Mouse (Mus musculus) CH12.LX (cell line): ENCODE measurements at regions not wholly inside any gene's neighbourhood (a gene's known extent, or its start where the extent isn't known, plus 50 kb on each side); places are given as distances from the start of the nearest gene placed in this dataset.

ENCODE experiments used
- CTCF ChIP-seq, 2 experiments: IDR thresholded peaks in 1 of 2; conservative IDR thresholded peaks in 1 of 2; 2 replicates each; pipeline ENCODE4 v1.5.1; 2011 to 2012; ENCODE audit warnings: low read depth in 2 of 2, low read length in 2 of 2, improper control_type of control experiment in 1 of 2, inconsistent platforms in 1 of 2, mild to moderate bottlenecking in 1 of 2, moderate library complexity in 1 of 2
- E2F4 ChIP-seq: IDR thresholded peaks from 2 replicates; pipeline ENCODE4 v1.6.1; 2011; ENCODE audit warnings: low read depth, low read length, improper control_type of control experiment; ENCODE audit not compliant: insufficient replicate concordance
- POLR2A ChIP-seq: IDR thresholded peaks from 2 replicates; pipeline ENCODE4 v1.6.1; 2011; ENCODE audit warnings: low read depth, mild to moderate bottlenecking, improper control_type of control experiment, low read length
- SMC3 ChIP-seq: IDR thresholded peaks from 2 replicates; pipeline ENCODE4 v1.6.1; 2011; ENCODE audit warnings: low read depth, low read length, improper control_type of control experiment
- ZMIZ1 ChIP-seq: IDR thresholded peaks from 2 replicates; pipeline ENCODE4 v1.6.1; 2012; ENCODE audit warnings: low read depth, mild to moderate bottlenecking, inconsistent platforms, low read length, improper control_type of control experiment

DNA sequence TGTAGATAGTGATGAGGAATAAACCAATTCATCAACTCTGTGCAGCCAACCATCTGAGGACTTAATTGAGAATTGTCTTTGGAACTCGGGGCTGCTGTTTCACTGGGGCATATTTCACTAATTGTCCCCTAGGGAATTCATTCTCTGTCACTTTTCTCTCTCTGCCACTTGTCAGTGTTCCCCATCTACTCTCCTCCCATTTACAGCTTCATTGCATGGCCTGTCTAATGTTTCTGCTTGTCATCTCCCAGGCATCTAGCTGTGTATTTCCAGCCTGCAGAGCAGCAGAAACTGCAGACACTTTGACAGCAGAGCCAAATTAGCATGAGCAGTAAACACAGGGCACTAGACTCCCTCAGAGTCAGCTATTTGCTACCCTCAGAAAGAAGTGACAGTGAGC is 1105.2 kb downstream of the Ntrk3 start:
- no peak for TF ChIP-seq POLR2A
- no peak for TF ChIP-seq CTCF (conservative IDR thresholded peaks at IDR 0.05 in 1 of 2, IDR thresholded peaks at IDR 0.05 in 1 of 2; ENCODE audit: low read depth in 2 of 2, low read length in 2 of 2)
- no peak for TF ChIP-seq SMC3
- no peak for TF ChIP-seq ZMIZ1
- no peak for TF ChIP-seq E2F4
